Mouse (Mus musculus) cortical plate, adult 2 months (tissue): ENCODE results near the gene Gna14.

Experiments used
- CTCF ChIP-seq: fragments of 200-500 bp; IDR thresholded peaks from 2 replicates; pipeline ENCODE4 v1.5.1; 2011; ENCODE audit warnings: mild to moderate bottlenecking, control low read depth, low read length; ENCODE audit not compliant: insufficient read depth; ENCODE audit errors: extremely low read depth
- POLR2A ChIP-seq: fragments of 200-500 bp; IDR thresholded peaks from 2 replicates; pipeline ENCODE4 v1.6.1; 2011; ENCODE audit warnings: mild to moderate bottlenecking, low read length, control low read depth; ENCODE audit not compliant: insufficient read depth; ENCODE audit errors: extremely low read depth

DNA sequence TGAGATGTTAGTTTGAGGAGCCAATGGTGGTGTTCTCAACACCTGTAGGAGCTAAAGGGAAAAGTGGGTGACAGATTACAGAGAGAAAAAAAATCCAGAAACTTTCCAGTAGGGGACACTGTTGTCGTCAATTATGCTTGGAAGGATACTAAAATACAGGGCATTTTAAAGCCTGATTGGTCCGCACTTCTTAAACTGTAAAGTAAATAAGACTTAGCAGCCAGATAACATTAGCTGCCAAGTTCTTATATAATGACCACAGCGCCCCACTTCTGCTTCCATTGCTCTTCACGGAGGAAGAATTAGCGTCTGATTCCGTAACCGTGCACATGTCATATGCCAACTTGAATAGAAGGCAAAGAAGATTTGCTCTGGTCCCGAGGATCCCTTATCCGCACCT, 683 bp upstream of the Gna14 start:
- no peak for TF ChIP-seq POLR2A
- TF ChIP-seq CTCF, result no peak
